Mouse (Mus musculus): ENCODE measurements at regions not wholly inside any gene's neighbourhood (a gene's known extent, or its start where the extent isn't known, plus 50 kb on each side); places are given as distances from the start of the nearest gene placed in this dataset.

- TF ChIP-seq POLR2A (IDR thresholded peaks at IDR 0.05; ENCODE audit: low read depth, low read length) (no peak), CTCF (IDR thresholded peaks at IDR 0.05; ENCODE audit: extremely low read depth, insufficient read depth, insufficient read length, insufficient replicate concordance) (no peak)
Measured at GRCm38 (mm10) chr17:51477810-51478209, 298.7 kb upstream of the Tbc1d5 start.

Data from spleen, adult 2 months (tissue).